Mouse (Mus musculus) cerebral cortex, adult 2 months (tissue): ENCODE measurements around the gene 1700086D15Rik.

ENCODE experiments used
- WGBS: fragments of 180-500 bp; shearing (Covaris S2); methylation state at CpG from one replicate; pipeline ENCODE4 v1.1.7; 2018; 5-methylcytosine and 5-hydroxymethylcytosine counted together

Gene 1700086D15Rik

GRCm38 (mm10) chr11:65135251-65135739 lies 24.4 kb downstream of the 1700086D15Rik start:
- WGBS = 47% methylated on average over 8 of the region's 8 CpGs

DNA sequence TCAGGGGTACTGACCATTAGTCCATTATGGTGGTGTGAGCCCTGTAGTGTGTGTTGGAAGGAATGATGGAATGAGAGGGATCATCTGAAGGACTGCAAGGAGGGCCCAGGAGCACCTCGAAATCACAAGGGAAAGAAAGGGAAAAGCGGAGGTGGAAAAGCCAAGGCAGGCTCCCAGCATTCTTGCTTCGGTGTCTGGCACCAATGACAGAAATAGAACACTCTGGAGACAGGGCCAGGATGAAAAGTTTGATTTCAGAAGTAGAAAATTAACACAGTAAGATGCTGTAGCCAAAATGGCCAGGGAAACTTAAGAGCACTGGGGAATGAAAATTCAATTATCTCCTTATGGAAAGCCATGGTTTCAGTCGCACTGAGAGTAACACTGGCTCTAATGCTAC lies 26.0 kb downstream of the 1700086D15Rik start:
- 50% methylated on average over 4 of the region's 4 CpGs for WGBS

- 74% methylated on average over 4 of the region's 4 CpGs for WGBS
These were observed 30.6 kb downstream of the 1700086D15Rik start for GRCm38 (mm10) chr11:65129110-65129509.

GRCm38 (mm10) chr11:65128666-65129065 lies 31.0 kb downstream of the 1700086D15Rik start:
- WGBS = 67% methylated on average over 4 of the region's 4 CpGs

- 51% methylated on average over 9 of the region's 9 CpGs for WGBS
These were observed 33.1 kb downstream of the 1700086D15Rik start for GRCm38 (mm10) chr11:65126566-65126965.

- 37% methylated on average over 8 of the region's 8 CpGs for WGBS
These were observed 34.7 kb downstream of the 1700086D15Rik start for GRCm38 (mm10) chr11:65124913-65125418.

- WGBS = 90% methylated on average over 4 of the region's 4 CpGs
These were observed 39.4 kb downstream of the 1700086D15Rik start for GRCm38 (mm10) chr11:65120276-65120675.

- 76% methylated on average over 6 of the region's 6 CpGs for WGBS
These were observed 43.9 kb downstream of the 1700086D15Rik start for GRCm38 (mm10) chr11:65115811-65116210.

GRCm38 (mm10) chr11:65112086-65112485 lies 47.6 kb downstream of the 1700086D15Rik start:
- 59% methylated on average over 4 of the region's 4 CpGs for WGBS

DNA sequence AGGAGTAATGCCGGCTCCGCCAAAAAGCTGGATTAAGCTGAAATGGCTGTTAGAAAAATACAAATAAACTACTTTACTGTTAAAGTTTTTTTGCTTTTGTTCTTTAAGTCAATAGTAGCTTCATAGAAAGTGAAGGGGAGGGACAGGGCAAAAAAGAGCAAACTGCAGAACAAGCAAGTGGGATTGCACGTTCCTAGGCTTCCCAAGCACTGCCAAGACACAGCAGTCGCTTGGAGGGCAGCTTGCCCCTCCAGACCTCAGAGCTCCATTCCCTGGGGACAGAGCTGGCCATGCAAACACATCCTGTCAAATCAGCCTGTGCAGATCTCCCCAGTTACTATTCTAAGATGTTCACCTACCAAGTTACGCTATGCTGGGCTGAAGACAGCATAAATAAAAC lies 48.0 kb downstream of the 1700086D15Rik start:
- 59% methylated on average over 5 of the region's 5 CpGs for WGBS

GRCm38 (mm10) chr11:65110058-65110457 lies 49.6 kb downstream of the 1700086D15Rik start:
- 72% methylated on average over 10 of the region's 10 CpGs for WGBS

DNA sequence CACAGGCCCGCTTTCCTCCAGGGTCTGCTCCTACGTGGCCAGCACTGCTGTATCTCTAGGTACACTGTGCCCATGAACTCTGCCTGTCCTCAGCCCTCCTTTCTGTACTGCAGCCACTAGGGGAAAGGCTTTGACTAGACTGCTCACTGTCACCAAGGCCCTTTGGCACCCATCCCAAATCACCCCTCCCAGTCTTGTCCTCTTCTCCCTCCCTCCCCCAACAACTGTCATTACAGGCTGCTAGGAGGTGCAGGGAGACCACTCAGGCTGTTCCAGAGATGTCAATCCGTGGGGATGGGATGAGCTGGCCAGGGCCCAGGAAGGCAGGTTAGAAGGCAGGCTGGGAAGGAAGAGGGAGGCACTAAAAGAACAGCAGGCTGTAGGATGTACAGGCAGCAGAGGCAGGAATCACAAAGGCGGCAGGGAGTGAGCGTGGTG lies 51.9 kb downstream of the 1700086D15Rik start:
- WGBS = 36% methylated on average over 5 of the region's 5 CpGs

- 73% methylated on average over 4 of the region's 4 CpGs for WGBS
These were observed 52.5 kb downstream of the 1700086D15Rik start for GRCm38 (mm10) chr11:65107151-65107550.

DNA sequence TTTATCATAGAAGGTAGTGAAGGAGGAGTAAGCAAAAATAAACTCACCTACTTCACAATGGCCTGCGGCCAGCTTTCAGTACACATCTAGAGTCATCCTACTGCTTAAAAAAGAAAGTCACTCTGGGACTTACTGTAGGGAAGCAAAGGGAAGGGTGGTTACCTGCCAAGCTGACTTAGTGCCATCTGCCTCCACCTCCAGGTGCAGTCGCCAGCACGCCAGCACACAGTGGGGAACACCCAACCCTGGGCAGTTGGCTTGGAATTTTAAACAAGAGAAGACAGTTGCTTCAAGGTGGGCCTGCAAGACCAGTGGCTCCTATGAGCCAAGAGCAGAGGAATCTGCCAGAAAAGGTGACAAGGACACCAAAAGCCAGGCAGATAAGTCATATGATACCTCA lies 55.6 kb downstream of the 1700086D15Rik start:
- WGBS = 55% methylated on average over 3 of the region's 3 CpGs
